Mouse (Mus musculus) cerebellum, postnatal 10 days (tissue): ENCODE measurements around the gene Gm13084.
"Not testable (repeated sequence)": the region's sequence is repeated elsewhere in the genome, so short reads cannot be mapped to it uniquely, and the experiment has no call there.

Experiments
- DNase-seq, 2 experiments: peaks; one replicate each; pipeline ENCODE4 v3.0.0; 2021; ENCODE audit warnings: mixed read lengths in 2 of 2

Gm13084 gene

GRCm38 (mm10) chr4:143815993-143816392 lies at the start of gene Gm13084:
Gene Gm13084 (minus strand): TSS chr4:143816093.
- DNase-seq = no peak

GRCm38 (mm10) chr4:143846197-143846596 lies 30.3 kb upstream of the Gm13084 start, which contains the start of gene Gm13103:
Gene Gm13103 (plus strand): TSS chr4:143846497.
- not testable (repeated sequence) for DNase-seq

- not testable (repeated sequence) for DNase-seq
Observed at GRCm38 (mm10) chr4:143789052-143789451, 26.8 kb downstream of the Gm13084 start, which contains the start of gene Gm13023. Gene Gm13023 (plus strand): TSS chr4:143789352.
